In the genomic region with DNA sequence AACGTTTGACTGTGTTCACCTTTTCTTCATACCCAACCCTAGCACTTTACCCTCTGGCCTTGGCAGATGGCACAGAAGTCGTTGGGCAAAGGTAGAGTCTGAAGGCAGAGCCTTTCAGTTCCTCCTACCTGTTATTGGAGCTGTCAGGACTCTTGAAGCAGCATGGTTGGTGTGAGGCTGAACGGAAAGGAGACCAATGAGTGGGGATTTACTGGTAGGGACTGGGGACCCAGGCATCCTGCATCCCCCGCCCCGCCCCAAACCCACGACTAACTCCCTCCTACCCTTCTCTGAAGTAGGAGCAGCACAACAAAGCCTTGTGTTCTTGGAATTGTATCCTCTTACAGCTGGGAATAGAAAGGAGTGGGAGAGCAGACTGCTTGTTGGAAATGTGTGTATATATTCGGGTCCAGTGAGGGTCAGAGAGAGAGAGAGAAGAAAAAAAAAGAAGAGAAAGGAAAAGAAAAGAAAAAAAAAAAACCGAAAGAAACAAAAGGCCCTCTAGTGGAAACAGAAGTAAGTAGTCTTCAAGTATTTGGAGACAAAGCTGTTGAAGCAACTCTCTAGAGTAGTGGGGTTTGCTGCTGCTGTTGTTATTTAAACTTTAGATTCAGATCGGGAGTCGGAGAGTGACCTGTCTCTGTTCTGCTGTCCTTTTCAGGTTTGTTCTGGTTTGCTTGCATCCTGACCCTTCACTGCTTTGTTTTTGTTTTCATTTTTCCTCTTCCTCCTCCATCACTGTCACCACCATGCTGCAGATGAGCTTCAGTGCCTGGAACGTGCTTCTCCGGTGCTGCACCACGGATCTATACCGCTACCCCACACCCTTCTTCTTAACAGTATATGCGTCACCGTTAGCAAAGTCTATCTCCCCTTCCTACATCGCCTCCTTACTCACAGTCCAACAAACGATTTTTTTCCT, we compare ENCODE assay signal across 8 mouse cellular contexts. TPM values are rescaled to one million over a fixed set of nuclear protein-coding genes. Genes with fewer than 3 reads are reported as not detected.
DNase-seq lines count a peak whose midpoint lies in the region; ATAC-seq and TF ChIP-seq lines count a peak whose summit lies in the region.

A gene (minus strand): TSS at position 176 of the 922 bp plus-strand sequence.

- peak within 1 kb of the TSS; percentile 62 for H3K4me3 ChIP-seq in liver, adult 2 months (ENCODE audit: insufficient read depth, low read depth, low read length)
- peak within 1 kb of the TSS; percentile 98 for H3K4me3 ChIP-seq in brown adipose tissue, adult 24 weeks (ENCODE audit: insufficient read depth, low read depth, low read length)
- peak within 1 kb of the TSS; percentile 68 for H3K4me3 ChIP-seq in heart, postnatal 0 days (ENCODE audit: low read depth, low read length)
- H3K4me3 ChIP-seq in midbrain, embryonic 13.5 days (replicated peaks) = peak within 1 kb of the TSS; percentile 53

- peak within 1 kb of the TSS; percentile 88 for H3K4me2 ChIP-seq in heart, postnatal 0 days (ENCODE audit: low read depth, low read length)
- H3K4me2 ChIP-seq in midbrain, embryonic 13.5 days (replicated peaks) = peak within 1 kb of the TSS; percentile 85

- peak within 1 kb of the TSS; percentile 82 for H3K9ac ChIP-seq in liver, adult 2 months (ENCODE audit: low read depth, low read length)
- peak within 1 kb of the TSS; percentile 71 for H3K9ac ChIP-seq in heart, postnatal 0 days (replicated peaks; ENCODE audit: low read depth, low read length)
- H3K9ac ChIP-seq in midbrain, embryonic 13.5 days (replicated peaks) = peak within 1 kb of the TSS; percentile 71

- no peaks in the 10 kb centered on the region for H3K27me3 ChIP-seq in liver, adult 2 months (ENCODE audit: control insufficient read depth, insufficient read depth, low read length)
- no peaks in the 10 kb centered on the region for H3K27me3 ChIP-seq in heart, postnatal 0 days (ENCODE audit: control insufficient read depth, insufficient read depth, low read length)
- H3K27me3 ChIP-seq in midbrain, embryonic 13.5 days = peaks cover 60% of the 10 kb centered on the region

- no peak for TF ChIP-seq EP300 in heart, postnatal 0 days (IDR thresholded peaks at IDR 0.05; ENCODE audit: low read depth)

- H3K79me2 ChIP-seq in liver, adult 2 months (ENCODE audit: control insufficient read depth, insufficient read depth, low read length) = peaks cover 7% of the 10 kb centered on the region; the same call in 1 of the 2 replicates

- H3K36me3 ChIP-seq in liver, adult 2 months (ENCODE audit: control insufficient read depth, insufficient read depth, low read length) = no peaks in the 10 kb centered on the region
- no peaks in the 10 kb centered on the region for H3K36me3 ChIP-seq in heart, postnatal 0 days (replicated peaks; ENCODE audit: control insufficient read depth, insufficient read depth, low read length)
- no peaks in the 10 kb centered on the region for H3K36me3 ChIP-seq in midbrain, embryonic 13.5 days

- TF ChIP-seq POLR2A in liver, adult 2 months (IDR thresholded peaks at IDR 0.05; ENCODE audit: extremely low read depth, insufficient read depth, low read length) = no peak

- DNase-seq in liver, adult 2 months (ENCODE audit: extremely low read depth, low read depth, low spot score) = peak; percentile 42
- DNase-seq in liver = no peak
- peak; percentile 34 for DNase-seq in heart, postnatal 0 days (ENCODE audit: low spot score)
- DNase-seq in large intestine, adult 2 months (ENCODE audit: low read depth, low spot score) = peak; percentile 58
- peak; percentile 76 for DNase-seq in thymus, postnatal 10 days (ENCODE audit: low spot score in 2 of 2)
- DNase-seq in frontal cortex, postnatal 10 days (ENCODE audit: low spot score in 2 of 2) = no peak

- 44% methylated on average over 18 of the region's 18 CpGs for WGBS in liver, adult 2 months
- 21% methylated on average over 18 of the region's 18 CpGs for WGBS in heart, postnatal 0 days
- WGBS in large intestine, adult 2 months = 9% methylated on average over 18 of the region's 18 CpGs
- 23% methylated on average over 18 of the region's 18 CpGs for WGBS in midbrain, embryonic 13.5 days

- no peaks in the 10 kb centered on the region for H3K9me3 ChIP-seq in heart, postnatal 0 days (replicated peaks; ENCODE audit: control insufficient read depth, low read length)
- H3K9me3 ChIP-seq in midbrain, embryonic 13.5 days = no peaks in the 10 kb centered on the region

- TF ChIP-seq CTCF in liver, adult 2 months (IDR thresholded peaks at IDR 0.05; ENCODE audit: low read depth, low read length) = no peak
- TF ChIP-seq CTCF in heart, postnatal 0 days (IDR thresholded peaks at IDR 0.05; ENCODE audit: low read depth) = no peak; the same call in 1 of the 2 replicates

- peaks cover 16% of the 10 kb centered on the region for H3K4me1 ChIP-seq in liver, adult 2 months (ENCODE audit: control insufficient read depth, insufficient read depth, low read length)
- peaks cover 17% of the 10 kb centered on the region; the same call in 1 of the 2 replicates for H3K4me1 ChIP-seq in brown adipose tissue, adult 24 weeks (ENCODE audit: control insufficient read depth, insufficient read depth, insufficient read length, low read length)
- peaks cover 28% of the 10 kb centered on the region for H3K4me1 ChIP-seq in heart, postnatal 0 days (ENCODE audit: control insufficient read depth, insufficient read depth)
- H3K4me1 ChIP-seq in midbrain, embryonic 13.5 days (replicated peaks) = peaks cover 36% of the 10 kb centered on the region

- no peak for ATAC-seq in heart, postnatal 0 days (ENCODE audit: insufficient read depth, low read depth)
- ATAC-seq in midbrain, embryonic 13.5 days = no peak

- H3K27ac ChIP-seq in liver, adult 2 months (replicated peaks; ENCODE audit: insufficient read depth, low read depth, low read length) = peak within 1 kb of the TSS; percentile 71
- peak within 1 kb of the TSS; percentile 70 for H3K27ac ChIP-seq in brown adipose tissue, adult 24 weeks (replicated peaks; ENCODE audit: low read depth, low read length)
- H3K27ac ChIP-seq in heart, postnatal 0 days (ENCODE audit: low read depth) = peak within 1 kb of the TSS; percentile 82
- H3K27ac ChIP-seq in midbrain, embryonic 13.5 days = no peak within 1 kb of the TSS

RNA-seq across cellular contexts. Expression of the gene that starts here (rescaled TPM):
- 4.1 and 6.5 TPM in 2 replicates for total RNA-seq in liver, adult 2 months (2014; rRNA removed)
- 7.1 and 7.2 TPM in 2 replicates for polyA plus RNA-seq in liver, adult 2 months (2012; rRNA removed)
- 4.6 and 6.0 TPM in 2 replicates for polyA plus RNA-seq in brown adipose tissue, adult 24 weeks (2012; ENCODE audit: insufficient read depth, insufficient read length, missing spikeins)
- total RNA-seq in heart, postnatal 0 days (2014; rRNA removed; ENCODE audit: low replicate concordance) = 4.8 and 6.8 TPM in 2 replicates
- polyA plus RNA-seq in heart, postnatal 0 days (2015; fragmentation: Nextera tagmentation; extraction: Ambion mirVana) = 4.8 and 5.2 TPM in 2 replicates
- 88.1 and 115 TPM in 2 replicates for polyA plus RNA-seq in large intestine, adult 2 months (2012; rRNA removed)
- 5.0 TPM in 2 replicates for polyA plus RNA-seq in midbrain, embryonic 13.5 days (2015; fragmentation: Nextera tagmentation; extraction: Ambion mirVana)

Comparison
In these comparisons a context has a peak if more than half of its experiments do, and no peak if none do; other contexts are left out.
1. RNA of the gene that starts here (polyA plus RNA-seq): 88.1 to 115 TPM in large intestine, adult 2 months; 7.1 to 7.2 TPM in liver, adult 2 months, 4.6 to 6.0 TPM in brown adipose tissue, adult 24 weeks, 4.8 to 5.2 TPM in heart, postnatal 0 days and 5.0 TPM in midbrain, embryonic 13.5 days; every median in the first group is over 10 times any median in the second.
2. DNase-seq: peak in liver, adult 2 months (single experiment), heart, postnatal 0 days (single experiment), large intestine, adult 2 months (single experiment) and thymus, postnatal 10 days (2 of 2); none in liver (single experiment) and frontal cortex, postnatal 10 days (0 of 2).
3. Peak in every context shown above with its lines, with median percentiles within 50 percentile points of each other: H3K4me3 ChIP-seq and H3K9ac ChIP-seq.